Mouse (Mus musculus) cerebral cortex, adult 2 months (tissue): ENCODE results near the gene Zfp827.

Source experiments
- WGBS: fragments of 180-500 bp; shearing (Covaris S2); methylation state at CpG from one replicate; pipeline ENCODE4 v1.1.7; 2018; 5-methylcytosine and 5-hydroxymethylcytosine counted together

The Zfp827 gene

DNA sequence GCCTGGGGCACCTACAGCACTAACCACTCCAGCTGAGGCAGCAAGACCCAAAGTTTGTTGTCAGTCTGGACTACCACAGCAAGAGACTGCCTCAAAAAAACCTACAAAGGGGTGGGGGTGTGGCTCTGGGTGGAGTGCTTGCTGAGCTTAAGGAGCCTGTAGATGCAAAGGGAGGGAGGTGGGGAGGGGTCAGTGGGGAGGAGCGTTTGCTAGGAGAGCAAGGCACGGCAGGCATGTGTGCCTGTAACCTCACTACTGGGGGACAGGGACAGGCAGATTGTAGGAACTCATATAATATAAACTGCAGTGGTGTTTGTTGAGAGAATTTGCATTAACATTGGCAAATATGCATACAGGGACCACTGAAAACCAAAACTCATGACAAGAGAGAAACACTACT, 130.1 kb downstream of the Zfp827 start:
- 87% methylated on average over 2 of the region's 2 CpGs for WGBS

DNA sequence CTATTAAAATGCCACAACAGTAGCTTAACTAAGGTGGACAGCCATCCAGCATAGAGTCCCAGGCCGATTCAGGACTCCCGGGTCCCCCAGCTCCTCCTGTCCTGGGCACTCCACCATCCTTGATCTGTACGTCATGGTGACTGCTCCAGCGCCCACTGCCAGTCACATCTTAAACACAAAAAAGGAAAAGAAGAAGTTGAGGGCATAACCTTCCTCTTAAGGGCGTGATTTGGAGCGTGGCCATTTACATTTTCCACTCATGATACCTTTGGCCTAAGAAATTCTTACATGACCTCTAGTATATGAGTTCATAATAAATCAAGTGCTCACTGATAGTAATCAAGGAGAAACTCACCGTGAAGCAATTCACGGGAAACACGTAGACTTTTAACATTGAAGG, 131.2 kb downstream of the Zfp827 start:
- WGBS: 94% methylated on average over 9 of the region's 9 CpGs

DNA sequence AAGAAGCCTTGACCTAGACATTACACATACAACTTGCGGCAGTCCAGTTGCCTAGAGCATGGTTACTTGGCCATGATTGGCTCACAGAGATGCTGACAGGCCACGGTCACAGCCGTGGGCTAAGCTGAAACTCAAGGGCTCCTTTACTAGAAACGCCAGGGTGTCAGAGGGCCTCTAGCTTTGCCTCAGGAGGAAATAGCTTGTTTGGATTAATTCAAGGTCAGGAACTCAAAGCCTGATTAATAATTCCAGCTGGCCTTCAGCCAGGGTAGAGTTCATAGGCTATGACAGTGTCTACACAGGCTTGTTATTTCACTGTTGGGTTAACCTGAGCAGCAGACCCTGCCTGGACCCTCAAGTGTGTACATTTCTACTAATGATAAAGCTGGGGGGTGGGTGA, 132.1 kb downstream of the Zfp827 start:
- 74% methylated on average over 4 of the region's 4 CpGs for WGBS

DNA sequence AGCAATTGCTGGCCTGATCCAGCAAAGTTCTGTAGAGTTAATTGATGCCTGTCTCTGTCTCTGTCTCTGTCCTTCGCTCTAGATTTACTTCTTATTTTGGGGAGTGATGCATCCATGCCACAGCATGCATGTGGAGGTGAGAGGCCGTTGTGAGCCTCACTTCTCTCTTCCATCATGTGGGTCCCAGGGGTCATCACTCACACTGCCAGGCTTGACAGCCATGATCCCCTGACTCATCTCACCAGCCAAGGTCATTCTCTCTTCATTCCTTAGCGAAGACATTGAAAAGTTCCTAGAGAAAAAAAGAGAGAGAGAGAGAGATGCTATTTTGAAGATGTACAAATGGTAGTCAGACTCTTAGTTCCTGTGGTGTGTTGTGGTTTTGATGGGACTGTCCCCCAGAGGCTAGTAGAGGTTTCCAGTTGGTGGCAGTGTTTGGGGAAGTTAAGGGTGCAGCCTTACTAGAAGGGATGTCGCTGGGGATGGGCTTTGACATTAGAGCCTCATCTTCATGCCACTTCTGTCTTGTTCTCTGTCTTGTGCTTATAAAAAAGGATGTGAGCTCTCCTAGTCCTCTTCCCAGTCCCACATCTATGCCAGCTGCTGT, 133.0 kb downstream of the Zfp827 start:
- 88% methylated on average over 4 of the region's 4 CpGs for WGBS

DNA sequence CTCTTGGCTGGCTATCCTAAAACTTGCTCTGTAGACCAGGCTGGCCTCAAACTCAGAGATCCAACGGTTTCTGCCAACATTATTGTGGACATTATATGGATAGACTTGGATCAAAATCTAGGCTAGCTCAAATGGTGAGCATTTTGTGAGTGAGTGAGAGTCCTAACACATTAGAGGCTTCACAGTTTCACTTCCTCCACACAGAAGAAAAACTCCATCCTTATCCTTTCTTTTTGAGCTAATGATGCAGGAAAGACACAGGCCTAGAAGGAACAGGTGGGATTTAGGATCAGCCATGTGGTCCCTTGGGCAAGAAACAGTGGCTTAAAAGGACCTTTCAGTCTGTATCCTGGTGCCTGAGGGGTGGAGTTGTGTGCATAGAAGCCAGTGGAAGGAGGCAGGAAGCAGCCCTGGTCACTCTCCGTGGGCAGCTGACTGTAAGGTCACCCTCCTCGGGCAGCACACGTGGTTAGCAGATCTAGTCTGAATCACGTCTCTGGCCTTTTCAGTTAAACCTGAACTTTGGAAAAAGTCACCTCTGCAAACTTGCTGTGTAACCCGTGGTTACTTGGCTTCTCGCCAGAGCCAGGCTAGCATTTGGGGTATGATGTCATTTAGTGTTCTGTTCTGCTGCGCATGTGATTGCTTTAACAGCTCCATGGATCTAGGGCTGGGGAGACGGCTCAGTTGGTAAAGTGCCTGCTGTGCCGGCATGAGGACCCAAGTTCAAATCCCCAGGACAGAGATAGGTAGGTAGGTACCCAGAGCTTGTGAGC, 134.5 kb downstream of the Zfp827 start:
- WGBS: 38% methylated on average over 10 of the region's 10 CpGs

DNA sequence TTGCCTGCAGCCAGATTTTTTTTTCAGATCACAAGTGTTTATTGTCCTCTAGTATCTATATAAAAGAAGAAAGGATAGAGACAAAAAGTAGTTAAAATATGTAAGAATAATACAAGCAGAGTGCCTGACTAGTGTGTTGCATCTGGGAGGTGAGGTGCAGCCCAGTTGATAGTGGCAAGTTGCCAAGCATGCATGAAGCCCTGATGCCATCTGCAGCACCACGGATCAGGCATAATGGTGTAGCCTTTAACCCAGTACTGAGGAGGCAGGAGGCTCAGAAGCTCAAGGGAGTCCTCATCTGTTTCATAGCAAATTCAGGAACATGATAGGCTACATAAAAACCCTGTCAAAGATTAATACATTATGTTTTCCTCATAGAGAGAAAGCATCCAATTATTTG, 136.1 kb downstream of the Zfp827 start:
- 25% methylated on average over 1 of the region's 1 CpGs for WGBS

DNA sequence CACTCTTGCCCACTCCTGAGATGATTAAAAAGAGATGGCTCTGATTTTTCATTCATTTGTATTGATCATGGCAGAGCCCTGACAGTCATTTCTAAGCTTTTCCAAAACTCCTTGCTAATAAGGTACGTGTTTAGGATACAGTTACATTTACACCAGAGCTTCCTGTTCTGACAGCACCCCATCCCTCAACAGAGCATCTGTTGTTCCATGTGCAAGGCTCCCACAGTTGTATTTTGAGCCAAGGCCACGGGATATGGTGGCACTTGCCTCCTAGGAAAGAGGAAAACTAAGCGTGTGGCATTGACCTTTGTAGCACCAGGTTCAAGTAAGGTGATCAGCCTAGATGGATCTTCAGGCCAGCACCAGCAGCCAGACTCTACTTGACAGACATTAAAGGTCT, 137.0 kb downstream of the Zfp827 start:
- WGBS: 38% methylated on average over 3 of the region's 3 CpGs

DNA sequence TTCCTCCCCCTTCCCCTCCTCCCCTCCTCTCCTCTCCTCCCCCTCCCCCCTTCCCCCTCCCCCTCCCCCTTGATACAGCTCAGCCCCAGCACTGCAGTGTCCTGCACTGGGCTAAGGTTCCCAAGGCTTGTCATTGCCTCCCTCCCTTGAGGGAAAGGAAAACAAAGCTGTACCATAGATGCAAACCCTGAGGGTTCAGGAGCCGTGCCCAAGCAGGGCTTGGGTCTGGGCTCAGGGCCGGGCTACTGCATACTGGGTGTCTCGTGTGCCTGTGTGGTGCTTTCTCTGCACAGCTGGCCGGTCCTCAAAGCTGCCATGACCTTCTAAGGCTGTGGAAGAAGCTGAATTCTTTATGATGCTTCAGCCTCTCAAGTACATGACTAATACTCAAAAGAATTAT, 145.4 kb downstream of the Zfp827 start:
- WGBS: 81% methylated on average over 4 of the region's 4 CpGs

DNA sequence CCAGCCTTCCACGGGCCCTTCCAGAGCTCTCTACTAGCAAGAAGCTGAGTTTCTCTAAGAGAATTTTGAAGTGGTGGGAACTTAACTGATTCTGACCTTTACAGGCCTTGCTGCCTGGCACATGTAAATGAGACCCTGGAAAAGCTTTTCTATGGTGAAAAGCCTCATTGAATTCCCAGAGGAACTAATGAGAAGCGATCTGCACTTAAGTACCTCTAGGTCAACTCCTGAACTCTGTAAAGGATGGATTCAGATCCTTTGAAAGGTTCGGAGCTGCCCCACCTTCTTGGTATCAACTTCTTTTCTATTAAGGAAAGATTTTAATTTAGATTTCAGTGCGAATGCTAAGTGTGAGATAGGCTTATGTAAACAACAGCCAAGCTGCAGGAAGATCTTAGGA, 147.8 kb downstream of the Zfp827 start:
- WGBS: 72% methylated on average over 4 of the region's 4 CpGs

DNA sequence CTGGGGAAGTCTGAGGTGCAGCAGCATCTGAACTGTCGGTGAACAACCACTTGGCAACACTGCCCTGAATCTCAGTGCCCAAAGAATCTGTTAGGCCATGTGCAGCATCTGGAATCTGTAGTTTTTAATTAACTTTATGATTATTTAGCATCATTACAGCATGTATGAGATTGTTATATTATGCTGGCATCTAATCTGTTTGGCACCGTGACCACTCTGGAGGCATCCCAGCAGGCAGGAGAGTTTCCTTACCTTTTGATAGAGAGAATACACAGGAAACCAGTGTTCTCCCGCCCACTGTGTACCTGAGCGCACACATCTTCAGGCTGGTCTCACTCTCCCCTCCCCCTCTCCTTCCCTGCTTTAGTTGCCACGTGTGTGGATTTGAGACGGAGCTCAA, 151.4 kb downstream of the Zfp827 start:
- 74% methylated on average over 6 of the region's 6 CpGs for WGBS

DNA sequence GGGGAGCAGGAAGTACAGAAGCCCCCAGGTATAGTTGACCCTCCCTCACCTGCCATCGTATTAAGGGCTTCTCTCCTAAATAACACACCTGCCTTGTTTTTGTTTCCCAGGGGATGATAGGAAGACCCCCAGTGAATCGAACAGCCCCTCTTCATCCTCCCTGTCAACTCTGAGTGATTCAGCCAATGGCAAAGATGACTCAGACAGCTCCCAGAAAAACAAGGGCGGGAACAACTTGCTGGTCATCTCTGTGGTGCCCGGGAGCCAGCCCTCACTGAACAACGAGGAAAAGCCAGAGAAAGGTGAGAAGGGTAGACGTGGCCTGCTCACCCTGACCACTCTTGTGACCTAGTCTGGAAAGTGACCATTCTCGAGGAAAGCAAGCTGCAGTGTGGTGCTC, 157.3 kb downstream of the Zfp827 start:
- WGBS: 86% methylated on average over 7 of the region's 7 CpGs

DNA sequence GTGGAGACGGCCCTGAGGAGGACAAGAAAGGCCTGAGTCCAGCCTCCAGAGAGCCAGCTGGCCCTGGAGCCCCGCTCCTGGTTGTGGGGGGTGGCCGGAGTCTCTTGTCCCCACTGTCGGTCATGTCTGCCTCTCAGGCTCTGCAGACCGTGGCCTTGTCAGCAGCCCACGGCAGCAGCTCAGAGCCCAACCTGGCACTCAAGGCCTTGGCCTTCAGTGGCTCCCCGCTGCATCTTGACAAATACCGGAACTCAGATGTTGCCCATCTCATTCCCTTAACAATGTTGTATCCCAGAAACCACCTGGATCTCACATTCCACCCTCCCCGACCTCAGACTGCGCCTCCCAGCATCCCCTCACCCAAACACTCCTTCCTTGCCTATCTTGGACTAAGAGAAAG, 161.8 kb downstream of the Zfp827 start:
- 96% methylated on average over 10 of the region's 10 CpGs for WGBS

DNA sequence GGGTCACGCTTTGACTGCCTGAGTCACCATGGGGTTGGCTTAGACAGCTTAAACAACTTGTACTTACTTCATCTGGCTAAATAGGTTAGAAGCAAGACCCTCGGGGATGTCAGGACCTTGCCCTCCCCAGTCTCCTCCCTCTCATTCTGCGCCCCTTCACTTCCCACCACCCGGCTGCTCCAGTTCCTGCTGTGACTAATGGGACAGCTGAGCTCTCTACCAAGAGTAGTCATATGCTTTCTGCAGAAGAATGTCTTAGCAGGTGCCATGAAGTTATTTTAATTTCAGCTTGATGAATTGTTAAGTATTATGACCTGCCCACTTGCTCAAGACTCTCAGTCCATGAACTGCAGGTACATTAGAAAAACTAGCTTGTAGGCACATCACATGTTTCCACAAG, 168.2 kb downstream of the Zfp827 start:
- WGBS: 85% methylated on average over 4 of the region's 4 CpGs

DNA sequence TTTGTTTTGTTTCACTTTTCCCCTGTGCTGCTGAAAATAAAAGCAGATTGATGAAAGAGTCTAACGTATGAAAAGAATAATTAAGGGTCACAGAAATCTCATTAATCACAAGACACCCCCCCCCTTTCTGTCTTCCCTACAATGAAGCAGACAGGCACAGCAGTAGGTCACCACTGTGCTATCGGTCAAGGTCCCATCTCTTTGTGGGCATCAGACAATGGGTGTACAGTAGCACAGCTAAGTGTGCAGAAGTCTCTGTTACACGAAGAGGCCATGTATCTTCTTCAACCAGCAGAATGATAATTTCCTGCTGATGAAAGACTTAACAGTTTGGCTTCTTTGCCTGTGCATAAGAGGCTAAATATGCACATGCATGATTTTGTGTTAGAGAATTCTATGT, 170.4 kb downstream of the Zfp827 start:
- 52% methylated on average over 3 of the region's 3 CpGs for WGBS

DNA sequence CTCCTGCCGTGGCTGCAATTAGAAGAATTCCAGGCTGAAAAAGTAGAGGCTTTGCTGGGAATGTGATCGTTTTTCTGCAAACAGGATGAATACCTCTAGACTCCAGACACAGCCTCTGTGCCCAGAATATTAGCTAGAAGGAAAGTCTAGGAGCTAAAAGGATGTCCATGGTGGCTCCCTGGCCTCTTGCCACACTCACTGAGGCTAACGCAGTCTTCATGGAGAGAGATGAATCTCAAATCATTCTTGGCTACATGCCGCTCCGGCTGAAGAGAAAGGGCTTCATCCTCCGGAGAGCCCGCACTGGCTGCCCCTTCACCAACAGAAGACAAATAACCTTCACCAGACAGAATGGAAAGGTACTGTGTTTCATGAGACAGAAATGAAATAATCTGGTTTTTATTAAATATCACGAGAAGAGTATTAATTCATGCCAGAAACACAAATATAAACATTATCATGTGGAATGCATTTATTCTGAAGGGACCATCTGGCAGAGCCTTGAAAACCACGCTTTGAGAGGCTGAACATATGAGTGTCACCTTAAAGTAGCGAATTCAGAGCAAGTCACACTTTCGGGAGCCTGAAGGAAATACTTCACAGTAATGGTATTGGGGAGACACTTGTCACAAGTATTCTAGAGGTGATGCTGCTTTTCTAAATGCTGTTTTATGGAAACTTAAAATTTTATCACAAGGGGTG, 173.4 kb downstream of the Zfp827 start:
- 58% methylated on average over 11 of the region's 11 CpGs for WGBS

DNA sequence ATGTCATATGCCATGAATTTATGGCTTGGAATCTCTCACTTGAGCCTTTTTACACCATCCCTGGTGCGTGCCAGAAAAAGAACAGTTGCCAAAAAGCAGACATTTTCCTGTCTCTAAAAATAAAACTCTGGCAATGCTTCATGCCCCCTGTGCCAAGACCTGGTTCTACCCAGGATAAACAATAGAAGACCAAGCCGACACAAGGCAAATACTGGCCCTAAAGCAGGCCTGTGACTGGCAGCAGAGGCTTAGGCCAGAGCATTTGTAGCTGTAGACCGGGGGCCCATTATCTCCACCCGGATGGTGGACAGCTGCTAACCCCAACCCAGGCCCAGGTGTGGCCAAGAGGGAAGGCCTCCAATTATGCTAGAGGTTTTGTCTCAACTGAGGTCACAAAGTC, 178.7 kb downstream of the Zfp827 start:
- WGBS: 52% methylated on average over 4 of the region's 4 CpGs

DNA sequence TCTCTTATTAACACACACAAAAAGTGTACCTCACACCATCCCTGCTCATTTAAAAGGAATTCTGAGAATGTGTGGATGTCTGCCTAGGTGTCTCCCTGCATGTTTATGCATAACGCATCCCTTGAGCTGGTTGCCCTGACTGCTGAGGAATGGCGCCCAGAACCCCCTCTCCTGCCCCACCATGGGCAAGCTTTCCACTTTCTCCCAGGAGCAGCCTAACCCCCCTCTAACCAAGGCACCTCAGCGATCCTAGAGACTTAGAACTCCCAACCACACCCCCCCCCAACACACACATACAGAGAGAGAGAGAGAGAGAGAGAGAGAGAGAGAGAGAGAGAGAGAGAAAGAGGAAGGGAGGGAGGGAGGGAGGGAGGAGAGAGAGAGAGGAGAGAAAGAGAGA, 179.9 kb downstream of the Zfp827 start:
- WGBS: 75% methylated on average over 3 of the region's 3 CpGs

DNA sequence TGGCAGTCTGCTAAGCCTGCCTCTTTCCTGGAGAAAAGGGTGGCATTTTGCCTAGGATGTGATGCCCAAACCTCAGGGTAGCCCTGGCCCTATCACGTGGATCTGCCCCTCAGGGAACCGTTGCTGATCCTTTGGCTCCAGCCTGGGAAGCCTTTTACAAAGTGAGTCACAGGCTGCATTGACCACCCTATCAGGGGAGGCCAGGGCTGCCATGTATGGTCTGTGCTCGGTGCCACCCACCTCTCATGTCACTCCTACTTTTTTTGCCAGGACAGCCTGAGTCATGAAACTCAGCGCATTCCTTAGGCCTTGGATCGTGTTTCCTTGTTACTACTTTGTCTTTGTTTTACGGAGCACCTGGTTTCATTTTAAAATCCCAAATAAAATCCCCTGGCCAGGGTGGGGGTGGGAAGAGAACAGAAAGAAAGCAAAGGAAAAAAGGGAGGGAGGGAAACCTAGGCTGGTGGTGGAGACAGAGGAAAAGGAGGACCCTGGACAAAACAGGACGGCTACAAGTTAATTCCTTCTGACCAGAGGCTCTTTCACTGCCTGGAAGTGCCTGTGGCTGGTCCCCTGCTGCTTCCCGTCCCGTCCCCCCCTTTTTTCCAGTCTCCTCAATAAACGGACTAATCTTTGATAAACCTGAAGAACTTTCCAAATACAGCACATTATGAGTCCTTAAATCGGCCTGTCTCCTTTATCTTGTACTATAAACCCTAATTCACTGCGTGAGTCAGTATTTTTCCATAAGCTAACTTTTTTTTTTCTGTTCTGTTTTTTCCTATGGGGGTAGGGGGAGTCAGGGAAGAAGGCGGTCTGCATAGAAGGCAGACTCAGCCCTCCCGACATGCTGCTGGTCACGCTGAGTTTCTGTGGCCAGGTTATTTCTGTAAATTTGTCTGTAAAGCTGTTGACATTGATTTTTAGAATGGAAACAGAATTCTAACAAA, 180.7 kb downstream of the Zfp827 start:
- WGBS: 42% methylated on average over 15 of the region's 15 CpGs

DNA sequence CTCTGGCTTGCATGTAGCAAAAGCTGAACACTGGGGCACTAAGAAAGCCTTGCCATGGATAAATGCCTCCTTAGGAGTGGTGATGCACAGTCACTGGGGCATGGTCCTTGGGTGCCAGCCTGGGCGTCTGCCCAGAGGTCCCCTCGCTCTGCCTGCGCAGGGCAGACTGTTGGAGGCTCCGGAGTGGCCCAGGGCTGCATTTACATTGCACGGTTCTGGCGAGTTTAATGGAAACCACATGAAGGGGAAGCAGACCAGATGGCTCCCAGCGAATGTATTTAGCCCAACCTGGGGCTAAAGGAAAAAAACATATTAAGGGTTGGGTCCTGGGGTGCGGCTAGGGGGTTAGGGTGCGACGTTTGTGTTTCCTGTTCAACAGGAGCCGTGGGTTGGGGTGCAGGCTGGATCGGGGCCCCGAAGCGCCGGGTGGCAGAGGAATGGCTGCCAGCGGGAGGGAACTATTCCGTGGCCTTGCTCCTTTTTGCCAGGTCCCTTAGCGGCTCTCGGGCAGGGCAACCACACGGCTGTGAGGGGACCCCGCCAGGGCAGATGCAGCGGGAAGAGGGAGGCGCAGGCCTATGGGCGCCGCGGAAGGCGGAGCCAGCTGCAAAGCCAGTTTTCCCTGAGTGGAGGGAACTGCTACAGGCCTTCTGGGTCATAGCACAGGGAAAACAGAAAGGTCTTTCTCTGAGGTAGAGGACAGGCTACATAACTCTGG, 181.6 kb downstream of the Zfp827 start:
- WGBS: 18% methylated on average over 27 of the region's 27 CpGs

DNA sequence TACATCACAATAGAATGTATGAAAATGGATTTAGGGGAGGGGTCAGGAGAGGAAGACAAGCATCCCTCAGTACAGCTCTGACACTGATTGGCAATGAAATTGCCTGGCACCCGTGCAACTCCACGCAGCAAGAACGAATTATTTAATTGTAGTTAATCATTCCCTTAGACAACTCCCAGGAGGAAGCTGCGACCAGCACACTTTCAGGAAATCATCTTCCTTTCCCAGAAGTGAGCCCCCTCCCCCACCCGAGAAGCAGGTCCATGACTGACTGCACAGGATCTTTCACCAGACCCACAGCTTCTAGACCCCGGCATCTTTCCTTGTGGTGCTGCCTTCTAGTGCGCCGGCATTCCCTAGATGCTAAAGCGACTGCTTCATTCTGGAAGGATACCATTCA, 183.4 kb downstream of the Zfp827 start:
- 83% methylated on average over 9 of the region's 9 CpGs for WGBS

DNA sequence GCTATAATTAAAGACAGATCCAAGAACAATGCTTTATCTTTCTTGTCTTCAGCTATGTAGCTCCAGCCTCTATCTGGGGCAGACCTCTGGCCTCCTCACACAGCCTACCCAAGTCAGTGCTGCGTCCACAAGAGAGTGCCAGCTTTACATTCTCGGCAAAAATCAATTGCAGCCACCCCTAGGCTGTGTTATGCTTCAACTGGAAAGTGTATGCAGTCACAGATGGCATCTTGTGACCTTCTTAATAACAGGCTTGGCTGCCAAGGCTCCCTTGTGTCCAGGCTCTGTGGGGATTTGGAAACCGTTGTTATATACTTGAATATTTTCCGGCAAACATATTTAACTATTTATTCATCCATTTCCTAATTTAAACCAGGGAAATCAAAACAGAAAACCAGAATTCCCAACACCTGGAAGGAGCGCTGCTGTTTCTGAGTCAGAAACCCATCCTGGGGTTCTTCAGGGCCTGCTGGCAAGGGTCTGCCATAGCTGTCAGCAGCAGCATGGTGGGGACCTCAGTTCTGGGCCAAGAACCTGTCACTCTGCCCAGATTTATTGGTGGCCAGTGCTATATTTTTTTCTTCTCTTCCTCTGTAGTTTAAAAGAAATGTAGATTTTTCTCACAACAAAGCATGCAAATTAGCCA, 194.0 kb downstream of the Zfp827 start:
- WGBS: 72% methylated on average over 5 of the region's 5 CpGs
